Mouse (Mus musculus) MEL (cell line): ENCODE results near the gene Gtdc1. TPM values are rescaled to one million over a fixed set of nuclear protein-coding genes. Genes with fewer than 3 reads are reported as not detected.
A peak's percentile ranks its signal among the peaks of the same experiment; 100 is the strongest.

Experiments
- DNase-seq: peaks from one replicate; pipeline ENCODE4 v3.0.0; 2011; ENCODE audit warnings: low read depth, low spot score
- H3K27ac ChIP-seq: 2 replicates; pipeline ENCODE4 v1.5.1; 2012; ENCODE audit warnings: low read depth, mild to moderate bottlenecking, control low read depth, low read length, moderate library complexity; ENCODE audit not compliant: control insufficient read depth
- H3K27me3 ChIP-seq, 2 experiments: fragments of 150-350 bp in 1 of 2; sonication (generic) in 1 of 2; 2 replicates each; pipeline ENCODE4 v1.6.1; 2012; ENCODE audit warnings: low read length in 2 of 2, mild to moderate bottlenecking in 2 of 2, improper control_type of control experiment in 1 of 2, moderate library complexity in 1 of 2; ENCODE audit not compliant: insufficient read depth in 2 of 2, control insufficient read depth in 1 of 2
- H3K36me3 ChIP-seq, 2 experiments: 2 replicates each; pipeline ENCODE4 v1.6.1; 2012 to 2014; ENCODE audit warnings: low read length in 2 of 2, improper control_type of control experiment in 1 of 2, inconsistent platforms in 1 of 2, mild to moderate bottlenecking in 1 of 2; ENCODE audit not compliant: insufficient read depth in 2 of 2, control insufficient read depth in 1 of 2
- H3K4me1 ChIP-seq, 2 experiments: fragments of 150-350 bp in 1 of 2; sonication (generic) in 1 of 2; 2 replicates each; pipeline ENCODE4 v1.6.1; 2012; ENCODE audit warnings: low read length in 2 of 2, improper control_type of control experiment in 1 of 2, mild to moderate bottlenecking in 1 of 2; ENCODE audit not compliant: insufficient read depth in 2 of 2, control insufficient read depth in 1 of 2
- H3K4me3 ChIP-seq, 2 experiments: fragments of 150-350 bp in 1 of 2; sonication (generic) in 1 of 2; 2 replicates each; pipeline ENCODE4 v1.5.1; 2012; ENCODE audit warnings: low read depth in 2 of 2, low read length in 2 of 2, mild to moderate bottlenecking in 2 of 2, moderate library complexity in 2 of 2, control low read depth in 1 of 2, improper control_type of control experiment in 1 of 2; ENCODE audit not compliant: control insufficient read depth in 1 of 2, insufficient read depth in 1 of 2
- H3K79me2 ChIP-seq: 2 replicates; pipeline ENCODE4 v1.6.1; 2012; ENCODE audit warnings: mild to moderate bottlenecking, low read length, moderate library complexity; ENCODE audit not compliant: control insufficient read depth, poor library complexity, insufficient read depth
- H3K9ac ChIP-seq: 2 replicates; pipeline ENCODE4 v1.6.1; 2012; ENCODE audit warnings: low read depth, mild to moderate bottlenecking, control low read depth, low read length, moderate library complexity; ENCODE audit not compliant: control insufficient read depth, poor library complexity, severe bottlenecking
- H3K9me3 ChIP-seq: fragments of 150-350 bp; sonication (generic); replicated peaks from 2 replicates; pipeline ENCODE4 v1.6.1; 2012; ENCODE audit warnings: mild to moderate bottlenecking, low read length, improper control_type of control experiment, moderate library complexity; ENCODE audit not compliant: insufficient read depth
- BHLHE40 ChIP-seq: IDR thresholded peaks from 2 replicates; pipeline ENCODE4 v1.6.1; 2012; ENCODE audit warnings: low read depth, mild to moderate bottlenecking, inconsistent platforms, low read length, improper control_type of control experiment, borderline replicate concordance
- CHD1 ChIP-seq: IDR thresholded peaks from 2 replicates; pipeline ENCODE4 v1.6.1; 2012; ENCODE audit warnings: low read depth, mild to moderate bottlenecking, inconsistent platforms, low read length, improper control_type of control experiment
- CHD2 ChIP-seq: IDR thresholded peaks from 2 replicates; pipeline ENCODE4 v1.6.1; 2011; ENCODE audit warnings: low read length, improper control_type of control experiment
- CTCF ChIP-seq, 3 experiments: IDR thresholded peaks in 2 of 3; conservative IDR thresholded peaks in 1 of 3; 2 replicates each; pipeline ENCODE4 v1.5.1; 2011 to 2012; ENCODE audit warnings: low read length in 3 of 3, low read depth in 2 of 3, mild to moderate bottlenecking in 2 of 3, improper control_type of control experiment in 1 of 3, inconsistent platforms in 1 of 3, mixed read lengths in 1 of 3, moderate library complexity in 1 of 3; ENCODE audit not compliant: control insufficient read depth in 1 of 3, insufficient read depth in 1 of 3, poor library complexity in 1 of 3, severe bottlenecking in 1 of 3
- E2F4 ChIP-seq: IDR thresholded peaks from 2 replicates; pipeline ENCODE4 v1.6.1; 2011; ENCODE audit warnings: low read depth, low read length, improper control_type of control experiment, borderline replicate concordance
- ELF1 ChIP-seq: IDR thresholded peaks from 2 replicates; pipeline ENCODE4 v1.6.1; 2014; ENCODE audit warnings: low read depth, mild to moderate bottlenecking, inconsistent platforms, low read length, improper control_type of control experiment, moderate library complexity
- EP300 ChIP-seq, 2 experiments: IDR thresholded peaks; 2 replicates each; pipeline ENCODE4 v1.6.1; 2011; ENCODE audit warnings: improper control_type of control experiment in 2 of 2, low read length in 2 of 2, low read depth in 1 of 2, mild to moderate bottlenecking in 1 of 2
- ETS1 ChIP-seq: IDR thresholded peaks from 2 replicates; pipeline ENCODE4 v1.6.1; 2012; ENCODE audit warnings: low read depth, mild to moderate bottlenecking, inconsistent platforms, low read length, improper control_type of control experiment, moderate library complexity
- GABPA ChIP-seq: IDR thresholded peaks from 2 replicates; pipeline ENCODE4 v1.6.1; 2012; ENCODE audit warnings: low read depth, mild to moderate bottlenecking, inconsistent platforms, low read length, improper control_type of control experiment, moderate library complexity
- GATA1 ChIP-seq: IDR thresholded peaks from 2 replicates; pipeline ENCODE4 v1.6.1; 2011; ENCODE audit warnings: low read depth, low read length, improper control_type of control experiment
- HCFC1 ChIP-seq: IDR thresholded peaks from 2 replicates; pipeline ENCODE4 v1.6.1; 2012; ENCODE audit warnings: low read depth, mild to moderate bottlenecking, inconsistent platforms, low read length, improper control_type of control experiment, moderate library complexity
- JUND ChIP-seq: IDR thresholded peaks from 2 replicates; pipeline ENCODE4 v1.6.1; 2011; ENCODE audit warnings: low read depth, mild to moderate bottlenecking, improper control_type of control experiment, low read length
- KAT2A ChIP-seq: conservative IDR thresholded peaks from 2 replicates; pipeline ENCODE4 v1.6.1; 2012; ENCODE audit warnings: low read depth, low read length, improper control_type of control experiment, inconsistent platforms
- MAFK ChIP-seq: IDR thresholded peaks from 2 replicates; pipeline ENCODE4 v1.6.1; 2011; ENCODE audit warnings: low read depth, mild to moderate bottlenecking, low read length, improper control_type of control experiment, borderline replicate concordance
- MAX ChIP-seq: IDR thresholded peaks from 2 replicates; pipeline ENCODE4 v1.6.1; 2011; ENCODE audit warnings: low read length, improper control_type of control experiment
- MAZ ChIP-seq: IDR thresholded peaks from 2 replicates; pipeline ENCODE4 v1.6.1; 2012; ENCODE audit warnings: low read depth, mild to moderate bottlenecking, inconsistent platforms, low read length, improper control_type of control experiment
- MEF2A ChIP-seq: IDR thresholded peaks from 2 replicates; pipeline ENCODE4 v1.6.1; 2014; ENCODE audit warnings: low read depth, mild to moderate bottlenecking, inconsistent platforms, low read length, improper control_type of control experiment; ENCODE audit not compliant: poor library complexity, insufficient replicate concordance, severe bottlenecking; ENCODE audit errors: extremely low read depth
- MXI1 ChIP-seq: IDR thresholded peaks from 2 replicates; pipeline ENCODE4 v1.6.1; 2011; ENCODE audit warnings: mild to moderate bottlenecking, low read depth, low read length, improper control_type of control experiment
- MYB ChIP-seq: IDR thresholded peaks from 2 replicates; pipeline ENCODE4 v1.6.1; 2011; ENCODE audit warnings: mild to moderate bottlenecking, low read depth, low read length, improper control_type of control experiment
- MYC ChIP-seq: IDR thresholded peaks from 2 replicates; pipeline ENCODE4 v1.6.1; 2011; ENCODE audit warnings: low read depth, mild to moderate bottlenecking, low read length, improper control_type of control experiment, moderate library complexity
- NELFE ChIP-seq: IDR thresholded peaks from 2 replicates; pipeline ENCODE4 v1.6.1; 2011; ENCODE audit warnings: low read depth, low read length, improper control_type of control experiment
- NRF1 ChIP-seq: IDR thresholded peaks from 2 replicates; pipeline ENCODE4 v1.6.1; 2014; ENCODE audit warnings: low read depth, mild to moderate bottlenecking, inconsistent platforms, low read length, improper control_type of control experiment, moderate library complexity; ENCODE audit not compliant: poor library complexity, insufficient read depth, severe bottlenecking
- POLR2A ChIP-seq, 2 experiments: IDR thresholded peaks; 2 replicates each; pipeline ENCODE4 v1.6.1; 2011 to 2012; ENCODE audit warnings: low read length in 2 of 2, mild to moderate bottlenecking in 2 of 2, control low read depth in 1 of 2, improper control_type of control experiment in 1 of 2, low read depth in 1 of 2, moderate library complexity in 1 of 2; ENCODE audit not compliant: control insufficient read depth in 1 of 2, insufficient read depth in 1 of 2, poor library complexity in 1 of 2
- POLR2AphosphoS2 ChIP-seq: IDR thresholded peaks from 2 replicates; pipeline ENCODE4 v1.6.1; 2011; ENCODE audit warnings: low read length, improper control_type of control experiment
- POLR2AphosphoS5 ChIP-seq: IDR thresholded peaks from 2 replicates; pipeline ENCODE4 v1.6.1; 2012; ENCODE audit warnings: low read depth, borderline replicate concordance, mild to moderate bottlenecking, inconsistent platforms, low read length, moderate library complexity, mixed read lengths
- RAD21 ChIP-seq: IDR thresholded peaks from 2 replicates; pipeline ENCODE4 v1.6.1; 2011; ENCODE audit warnings: mild to moderate bottlenecking, low read depth, low read length, improper control_type of control experiment
- SIN3A ChIP-seq: IDR thresholded peaks from 2 replicates; pipeline ENCODE4 v1.6.1; 2012; ENCODE audit warnings: low read length, improper control_type of control experiment, inconsistent platforms
- SMC3 ChIP-seq: IDR thresholded peaks from 2 replicates; pipeline ENCODE4 v1.6.1; 2011; ENCODE audit warnings: low read depth, low read length, improper control_type of control experiment
- TAL1 ChIP-seq: IDR thresholded peaks from 2 replicates; pipeline ENCODE4 v1.6.1; 2012; ENCODE audit warnings: mild to moderate bottlenecking, inconsistent platforms, low read length, moderate library complexity, mixed read lengths
- TBP ChIP-seq: IDR thresholded peaks from 2 replicates; pipeline ENCODE4 v1.8.0; 2011; ENCODE audit warnings: low read depth, low read length, improper control_type of control experiment
- TCF12 ChIP-seq: IDR thresholded peaks from 2 replicates; pipeline ENCODE4 v1.6.1; 2014; ENCODE audit warnings: low read depth, mild to moderate bottlenecking, inconsistent platforms, low read length, improper control_type of control experiment, moderate library complexity
- UBTF ChIP-seq: IDR thresholded peaks from 2 replicates; pipeline ENCODE4 v1.6.1; 2012; ENCODE audit warnings: low read depth, mild to moderate bottlenecking, inconsistent platforms, low read length, improper control_type of control experiment, moderate library complexity, borderline replicate concordance; ENCODE audit not compliant: insufficient read depth
- USF1 ChIP-seq: IDR thresholded peaks from 2 replicates; pipeline ENCODE4 v1.6.1; 2014; ENCODE audit warnings: low read depth, mild to moderate bottlenecking, inconsistent platforms, low read length, improper control_type of control experiment, moderate library complexity
- USF2 ChIP-seq, 2 experiments: IDR thresholded peaks; 2 replicates each; pipeline ENCODE4 v1.6.1; 2011 to 2012; ENCODE audit warnings: improper control_type of control experiment in 2 of 2, low read length in 2 of 2, borderline replicate concordance in 1 of 2, inconsistent platforms in 1 of 2, low read depth in 1 of 2, mild to moderate bottlenecking in 1 of 2; ENCODE audit not compliant: insufficient read depth in 1 of 2
- ZC3H11A ChIP-seq: IDR thresholded peaks from 2 replicates; pipeline ENCODE4 v1.6.1; 2012; ENCODE audit warnings: low read depth, mild to moderate bottlenecking, inconsistent platforms, low read length, improper control_type of control experiment
- ZKSCAN1 ChIP-seq: IDR thresholded peaks from 2 replicates; pipeline ENCODE4 v1.6.1; 2012; ENCODE audit warnings: low read depth, mild to moderate bottlenecking, inconsistent platforms, low read length, improper control_type of control experiment, moderate library complexity
- ZNF384 ChIP-seq: IDR thresholded peaks from 2 replicates; pipeline ENCODE4 v1.6.1; 2012; ENCODE audit warnings: low read depth, mild to moderate bottlenecking, inconsistent platforms, low read length, improper control_type of control experiment
- polyA plus RNA-seq, 2 experiments: library from polyadenylated mRNA; stranded (reverse) in 1 of 2; unstranded in 1 of 2; fragments of >175 nt in 1 of 2; fragments of >200 nt in 1 of 2; gene quantifications; 2 replicates each; pipeline versions ENCODE4 v1.2.1 to v1.2.4; 2012; ENCODE audit warnings: low replicate concordance in 2 of 2, low read depth in 1 of 2; ENCODE audit not compliant: insufficient read length in 2 of 2, insufficient read depth in 1 of 2, missing spikeins in 1 of 2
- total RNA-seq: library from RNA; depleted of rRNA; stranded (reverse); fragments of 300-350 nt; gene quantifications from 2 replicates; pipeline ENCODE4 v1.2.3, GENCODE M21; 2012

The Gtdc1 gene
- total and polyA plus RNA-seq, 3 experiments: 7.2 to 14.3 TPM; not detected in 1

DNA sequence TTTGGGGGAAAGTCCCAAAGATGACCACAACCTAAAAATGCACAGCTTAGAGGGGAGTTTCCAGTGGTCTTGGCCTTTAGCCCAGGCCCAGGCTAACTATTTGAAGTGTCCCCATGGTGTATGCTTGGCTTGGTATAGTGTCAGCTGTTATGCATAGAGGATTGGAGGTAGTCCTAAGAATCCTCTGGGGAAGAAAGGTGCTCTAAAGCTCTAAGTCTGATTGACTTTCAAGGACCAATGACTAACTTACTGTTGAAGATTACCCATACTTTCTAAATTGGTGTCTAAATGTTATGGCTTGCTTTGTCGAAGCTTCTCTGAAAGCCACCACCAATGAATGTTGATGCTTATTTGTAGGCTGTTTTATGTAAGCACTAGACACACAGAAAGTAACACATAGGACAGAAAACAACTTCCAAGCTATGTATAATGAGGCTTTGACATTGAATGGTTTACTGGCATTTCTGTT is 29.9 kb upstream of the Gtdc1 start:
- Histone ChIP-seq H3K4me1 (peaks cover 19 to 21% of the 10 kb centered on the region in 2 experiments), H3K27ac (0 out of 2 replicates have a peak overlapping the region, but pooled peaks have one; percentile 33), H3K36me3 (peaks cover 0 to 37% of the 10 kb centered on the region in 2 experiments; a peak in 2 of 4 replicates), H3K79me2 (no peaks in the 10 kb centered on the region), H3K27me3 (no peaks in the 10 kb centered on the region), H3K9ac (no peak overlapping the region), H3K9me3 (no peaks in the 10 kb centered on the region), H3K4me3 (no peak overlapping the region)
- DNase-seq: peak; percentile 83
- TF ChIP-seq GABPA (no peak), HCFC1 (peak; percentile 77), MYC (no peak), POLR2A (IDR thresholded peaks at IDR 0.05; ENCODE audit: control insufficient read depth in 1 of 2, insufficient read depth in 1 of 2, low read depth in 1 of 2, low read length in 2 of 2, poor library complexity in 1 of 2) (peak; percentile 82 to 98), MAX (no peak), ZNF384 (no peak), CHD1 (no peak), RAD21 (peak; percentile 7), MYB (0 out of 2 replicates have a peak, but pooled peaks have one; percentile 36), ZKSCAN1 (no peak), TBP (peak; percentile 99), POLR2AphosphoS5 (peak; percentile 25; the same call in 1 of the 2 replicates), BHLHE40 (no peak), JUND (no peak), TAL1 (no peak), CTCF (IDR thresholded peaks at IDR 0.05 in 2 of 3, conservative IDR thresholded peaks at IDR 0.05 in 1 of 3; ENCODE audit: control insufficient read depth in 1 of 3, insufficient read depth in 1 of 3, low read depth in 2 of 3, low read length in 3 of 3, poor library complexity in 1 of 3, severe bottlenecking in 1 of 3) (no peak), SMC3 (peak; percentile 47), POLR2AphosphoS2 (peak; percentile 100), ZC3H11A (no peak), TCF12 (0 out of 2 replicates have a peak, but pooled peaks have one; percentile 36), E2F4 (no peak), GATA1 (no peak), MAZ (no peak), MAFK (peak; percentile 42; the same call in 1 of the 2 replicates), MXI1 (no peak), UBTF (no peak), EP300 (IDR thresholded peaks at IDR 0.05; ENCODE audit: low read depth in 1 of 2, low read length in 2 of 2) (no peak), MEF2A (no peak), NELFE (peak; percentile 94), CHD2 (no peak), USF2 (IDR thresholded peaks at IDR 0.05; ENCODE audit: borderline replicate concordance in 1 of 2, insufficient read depth in 1 of 2, low read depth in 1 of 2, low read length in 2 of 2) (no peak), ELF1 (0 out of 2 replicates have a peak, but pooled peaks have one; percentile 13), SIN3A (peak; percentile 43; the same call in 1 of the 2 replicates), KAT2A (no peak; the same call in 1 of the 2 replicates), USF1 (no peak), ETS1 (peak; percentile 96), NRF1 (no peak)
